Mouse (Mus musculus) myocyte (in vitro differentiated cells): ENCODE measurements at regions not wholly inside any gene's neighbourhood (a gene's known extent, or its start where the extent isn't known, plus 50 kb on each side); places are given as distances from the start of the nearest gene placed in this dataset.

ENCODE experiments used
- CEBPB ChIP-seq: IDR thresholded peaks from 2 replicates; pipeline ENCODE4 v1.6.1; 2011; ENCODE audit warnings: mild to moderate bottlenecking, moderate library complexity; ENCODE audit not compliant: poor library complexity, insufficient read depth, severe bottlenecking
- MAX ChIP-seq: IDR thresholded peaks from one replicate; pipeline ENCODE4 v1.6.1; 2011; ENCODE audit warnings: low read depth, mild to moderate bottlenecking, control low read depth
- MYOG ChIP-seq, 3 experiments: IDR thresholded peaks; one replicate each; pipeline ENCODE4 v1.6.1; 2011; ENCODE audit warnings: control low read depth in 2 of 3, low read depth in 2 of 3, mild to moderate bottlenecking in 2 of 3; ENCODE audit not compliant: insufficient read length in 2 of 3, control insufficient read depth in 1 of 3, insufficient read depth in 1 of 3
- POLR2A ChIP-seq: IDR thresholded peaks from one replicate; pipeline ENCODE4 v1.6.1; 2011; ENCODE audit warnings: low read depth, mild to moderate bottlenecking, control low read depth, moderate library complexity; ENCODE audit not compliant: insufficient read length
- TCF12 ChIP-seq: IDR thresholded peaks from one replicate; pipeline ENCODE4 v1.6.1; 2011; ENCODE audit warnings: mild to moderate bottlenecking, control low read depth; ENCODE audit not compliant: poor library complexity, insufficient read depth, severe bottlenecking

- TF ChIP-seq POLR2A (no peak), MAX (no peak), CEBPB (no peak), TCF12 (no peak), MYOG (IDR thresholded peaks at IDR 0.05; ENCODE audit: control insufficient read depth in 1 of 3, insufficient read depth in 1 of 3, insufficient read length in 2 of 3, low read depth in 2 of 3) (no peak)
Observed at GRCm38 (mm10) chr4:23010346-23010745, 522.2 kb upstream of the Pou3f2 start.
